Mouse (Mus musculus) large intestine, adult 2 months (tissue): ENCODE results near the gene Fam216a. TPM values are rescaled to one million over a fixed set of nuclear protein-coding genes. Genes with fewer than 3 reads are reported as not detected.

Experiments used
- DNase-seq: peaks from one replicate; pipeline ENCODE4 v3.0.0-alpha.2; 2012; ENCODE audit warnings: low read depth, low spot score
- WGBS: fragments of 180-500 bp; shearing (Covaris S2); methylation state at CpG from one replicate; pipeline ENCODE4 v1.1.7; 2018; 5-methylcytosine and 5-hydroxymethylcytosine counted together
- polyA plus RNA-seq: library from polyadenylated mRNA; depleted of rRNA; stranded (reverse); fragments of >200 nt; gene quantifications from 2 replicates; pipeline ENCODE4 v1.2.3, GENCODE M21; 2012

The Fam216a gene
- polyA plus RNA-seq, 1 experiment = 6.5 TPM

DNA sequence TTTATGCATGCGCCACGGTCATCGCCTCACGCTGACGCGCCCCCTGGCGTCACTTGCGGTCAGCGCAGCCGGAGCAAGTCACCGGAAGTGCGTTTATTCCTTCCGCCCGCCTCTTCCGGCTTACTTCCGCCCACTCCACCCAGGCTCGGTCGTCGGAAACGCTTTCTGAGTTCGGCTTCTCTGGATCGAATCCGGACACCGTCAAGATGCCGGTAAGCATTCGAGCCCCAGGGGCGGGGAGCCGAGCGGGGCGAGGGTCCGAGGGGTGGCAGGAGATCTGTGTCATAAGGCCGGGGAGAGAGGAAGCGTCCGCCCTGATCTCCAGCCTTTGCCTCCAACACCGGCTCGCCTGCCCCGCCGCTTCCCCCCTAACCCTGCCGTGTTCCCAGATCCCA lies 19.6 kb upstream of the Fam216a start, which contains the start of gene Arpc3:
Gene Arpc3 (plus strand): TSS at position 93 of the 395 bp plus-strand sequence.
- under 1% methylated on average over 39 of the region's 39 CpGs for WGBS
- DNase-seq = peak; percentile 67

DNA sequence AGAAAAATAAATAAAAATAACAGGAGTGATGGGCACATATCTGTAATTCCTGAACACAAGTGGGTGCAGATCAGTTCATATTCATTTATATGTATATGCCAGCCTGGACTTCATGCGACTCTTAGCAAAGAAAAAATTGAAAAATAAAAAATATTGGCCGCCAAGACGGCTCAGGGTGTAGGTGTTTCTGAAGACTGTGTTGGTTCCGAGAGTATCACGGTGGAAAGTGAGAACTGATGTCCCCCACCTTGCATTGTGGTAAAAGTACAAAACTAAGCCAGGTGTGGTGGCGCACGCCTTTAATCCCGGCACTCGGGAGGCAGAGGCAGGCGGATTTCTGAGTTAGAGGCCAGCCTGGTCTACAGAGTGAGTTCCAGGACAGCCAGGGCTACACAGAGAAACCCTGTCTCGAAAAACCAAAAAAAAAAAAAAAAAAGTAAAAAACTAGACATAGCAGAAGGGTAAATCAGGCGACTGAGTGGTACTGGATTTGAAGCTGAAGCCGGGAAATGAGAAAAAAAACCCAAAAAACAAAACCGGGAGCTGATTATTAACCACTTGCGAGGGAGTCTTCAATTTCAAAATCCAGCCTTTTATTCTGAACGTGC lies 19.1 kb upstream of the Fam216a start:
- DNase-seq = no peak
- WGBS = 47% methylated on average over 15 of the region's 16 CpGs

DNA sequence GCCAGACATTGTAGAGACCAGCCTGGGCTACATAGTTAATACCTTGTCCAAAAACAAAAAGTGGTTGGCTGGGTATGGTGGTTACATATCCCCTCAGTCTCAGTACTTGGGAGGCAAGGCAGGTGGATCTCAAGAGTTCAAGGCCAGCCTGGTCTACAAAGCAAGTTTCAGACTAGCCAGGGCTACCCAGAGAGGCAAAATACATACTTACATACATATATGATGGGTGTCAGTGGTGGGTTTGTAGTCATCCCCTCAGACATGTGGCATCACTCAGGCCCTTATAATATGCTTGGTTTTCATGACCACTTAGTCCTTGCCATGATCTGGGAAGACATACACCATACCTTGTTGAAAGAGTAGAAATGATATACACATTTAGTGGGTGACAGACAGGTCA lies 18.5 kb upstream of the Fam216a start:
- no peak for DNase-seq

DNA sequence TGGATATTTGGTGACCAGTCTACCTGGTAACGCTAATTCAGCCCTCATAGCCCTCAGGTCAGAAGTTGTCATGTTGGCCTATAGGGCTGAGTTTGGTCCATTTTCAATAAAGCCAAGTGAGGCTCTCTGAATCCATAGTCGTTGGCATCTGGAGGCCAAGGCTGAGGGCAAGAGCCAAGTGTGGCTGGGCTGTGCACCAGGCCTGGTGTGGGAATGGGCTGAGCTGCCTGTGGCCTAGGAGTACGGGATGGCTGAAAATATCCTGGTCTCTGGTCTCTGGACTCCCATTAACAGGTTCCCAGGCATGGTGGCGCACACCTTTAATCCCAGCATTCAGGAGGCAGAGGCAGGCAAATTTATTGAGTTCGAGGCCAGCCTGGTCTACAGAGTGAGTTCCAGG lies 17.8 kb upstream of the Fam216a start:
- no peak for DNase-seq
- 91% methylated on average over 5 of the region's 5 CpGs for WGBS

DNA sequence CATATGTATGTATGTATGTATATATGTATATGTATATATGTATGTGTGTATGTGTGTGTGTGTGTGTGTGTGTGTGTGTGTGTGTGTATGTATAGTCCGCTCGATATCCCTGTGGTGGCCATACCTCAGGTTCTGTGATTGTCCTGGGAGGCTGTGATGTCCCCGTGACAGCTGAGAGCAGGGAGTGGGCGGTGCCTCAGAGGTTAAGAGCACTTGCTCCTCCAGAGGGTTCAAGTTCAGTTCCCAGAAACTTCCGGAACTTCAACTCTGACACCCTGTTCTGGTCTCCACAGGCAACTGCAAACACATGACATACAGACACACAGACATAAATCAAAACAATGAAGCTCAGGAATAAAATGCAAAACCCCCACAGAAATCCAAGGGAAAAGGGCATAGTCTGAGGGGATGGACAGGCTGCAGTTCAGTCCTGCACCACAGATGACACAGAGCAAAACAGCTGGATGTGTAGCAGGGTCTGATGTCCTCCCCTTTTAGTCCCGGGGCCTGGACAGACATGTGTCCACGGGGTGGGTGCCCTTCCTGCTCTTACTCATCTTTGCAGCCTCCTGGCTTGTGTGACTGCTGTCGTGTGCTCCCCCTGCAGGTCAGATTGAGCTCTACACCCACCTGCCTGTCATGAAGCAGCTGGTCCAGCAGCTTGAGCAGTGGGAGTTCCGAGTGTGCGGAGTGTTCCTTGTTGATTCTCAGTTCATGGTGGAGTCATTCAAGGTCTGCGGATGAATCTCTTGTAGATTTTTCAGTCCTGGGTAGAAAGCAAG lies 7.4 kb upstream of the Fam216a start:
- WGBS = 44% methylated on average over 11 of the region's 11 CpGs
- DNase-seq = no peak

DNA sequence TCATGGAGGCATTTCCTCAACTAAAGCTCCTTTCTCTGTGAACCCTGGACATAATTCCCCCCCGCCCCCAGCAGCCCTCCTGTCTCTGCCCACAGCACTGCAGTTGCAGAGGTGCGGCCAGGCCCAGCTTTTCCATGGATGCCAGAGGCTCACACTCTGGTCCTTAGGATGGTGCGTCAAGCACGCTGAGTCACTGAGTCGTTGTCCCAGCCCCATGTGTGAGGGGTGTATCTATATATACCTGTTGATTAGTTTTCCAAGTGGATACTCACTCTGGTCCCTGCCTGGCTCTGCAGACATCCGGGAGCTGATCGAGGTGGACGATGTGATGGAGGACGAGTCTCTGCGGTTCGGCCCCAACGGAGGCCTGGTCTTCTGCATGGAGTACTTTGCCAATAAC lies 6.0 kb upstream of the Fam216a start:
- DNase-seq = no peak
- WGBS = 93% methylated on average over 12 of the region's 12 CpGs

DNA sequence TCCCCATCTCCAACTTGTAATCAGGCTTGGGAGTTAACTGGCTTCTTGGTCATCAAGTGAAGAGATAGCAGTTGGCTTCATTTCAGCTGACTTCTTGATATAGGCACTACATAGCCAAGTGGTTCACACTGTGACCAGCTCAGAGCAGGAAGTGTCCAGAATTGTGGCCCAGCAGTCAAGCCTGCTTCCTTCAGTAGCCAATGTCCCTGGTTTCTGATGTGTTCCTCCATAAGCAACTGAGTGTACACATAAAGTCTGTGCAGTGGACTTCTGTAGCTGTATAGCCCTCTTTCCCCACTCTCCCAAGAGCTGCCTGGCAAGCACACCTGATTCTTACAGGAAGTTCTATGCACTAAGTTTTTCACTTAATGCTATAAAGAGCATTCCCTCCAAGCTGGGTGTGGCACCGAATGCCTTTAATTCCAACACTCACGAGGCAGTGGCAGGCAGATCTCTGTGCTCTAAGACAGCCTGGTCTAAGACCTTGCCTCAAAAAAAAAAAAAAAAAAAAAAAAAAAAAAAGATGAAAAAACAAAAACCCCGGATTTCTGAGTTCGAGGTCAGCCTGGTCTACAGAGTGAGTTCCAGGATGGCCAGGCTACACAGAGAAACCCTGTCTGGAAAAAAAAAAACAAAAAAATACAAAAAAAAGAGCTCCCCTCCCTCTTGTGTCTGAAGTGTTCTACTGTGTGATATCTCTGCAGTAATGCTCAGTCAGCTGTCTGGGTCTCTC lies 5.1 kb upstream of the Fam216a start:
- no peak for DNase-seq
- 76% methylated on average over 4 of the region's 4 CpGs for WGBS

DNA sequence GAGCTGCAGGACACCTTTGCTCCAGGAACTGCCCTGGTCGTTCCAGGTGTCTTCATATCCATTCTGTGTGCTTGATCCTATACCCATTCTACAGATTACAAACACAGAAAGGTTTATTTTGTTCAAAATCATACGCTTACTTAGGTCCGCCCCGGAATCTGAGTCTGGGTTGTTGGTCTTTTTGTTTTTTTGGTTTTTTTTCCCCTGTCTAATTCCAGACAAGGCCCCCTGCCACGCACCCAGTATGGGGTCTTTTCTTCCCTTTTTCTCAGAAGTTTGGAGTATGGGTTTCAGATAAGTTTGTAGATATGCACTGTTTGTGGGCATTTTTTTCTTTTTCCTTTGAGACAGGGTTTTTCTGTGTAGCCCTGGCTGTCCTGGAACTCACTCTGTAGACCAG lies 714 bp upstream of the Fam216a start:
- no peak for DNase-seq
- WGBS = 4% methylated on average over 5 of the region's 5 CpGs

DNA sequence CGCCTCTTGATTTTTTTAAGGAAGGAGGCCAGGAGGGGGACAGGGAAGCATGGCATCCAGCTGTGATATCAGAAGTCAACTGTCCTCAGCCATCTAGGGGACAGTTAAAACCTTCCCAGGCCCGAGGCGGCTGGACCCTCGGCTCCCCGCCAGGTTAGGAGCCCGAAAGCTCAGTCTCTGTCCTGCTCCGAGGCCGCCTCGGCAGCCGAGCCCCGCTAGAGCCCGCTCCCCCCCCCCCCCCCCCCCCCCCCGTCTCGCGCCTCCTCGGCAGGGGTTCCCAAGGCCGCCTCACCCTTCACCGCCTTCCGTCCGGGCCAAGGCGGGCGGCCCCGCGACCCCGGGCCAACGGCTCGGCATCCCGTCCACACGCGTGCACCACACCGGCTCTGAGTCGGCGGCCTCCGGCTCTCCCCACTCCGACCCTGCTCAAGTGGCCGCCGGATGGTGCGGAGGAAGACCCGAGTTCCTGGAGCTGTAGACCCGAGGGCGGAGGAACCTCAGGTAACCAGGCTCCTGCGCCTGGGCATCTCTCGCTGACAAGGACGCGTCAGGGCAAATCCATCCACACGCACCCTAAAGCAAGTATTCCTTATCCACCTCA lies 473 bp downstream of the Fam216a start, which contains the start of gene Gpn3:
Gene Gpn3 (plus strand): TSS at position 286 of the 601 bp plus-strand sequence.
- WGBS = under 1% methylated on average over 38 of the region's 46 CpGs

DNA sequence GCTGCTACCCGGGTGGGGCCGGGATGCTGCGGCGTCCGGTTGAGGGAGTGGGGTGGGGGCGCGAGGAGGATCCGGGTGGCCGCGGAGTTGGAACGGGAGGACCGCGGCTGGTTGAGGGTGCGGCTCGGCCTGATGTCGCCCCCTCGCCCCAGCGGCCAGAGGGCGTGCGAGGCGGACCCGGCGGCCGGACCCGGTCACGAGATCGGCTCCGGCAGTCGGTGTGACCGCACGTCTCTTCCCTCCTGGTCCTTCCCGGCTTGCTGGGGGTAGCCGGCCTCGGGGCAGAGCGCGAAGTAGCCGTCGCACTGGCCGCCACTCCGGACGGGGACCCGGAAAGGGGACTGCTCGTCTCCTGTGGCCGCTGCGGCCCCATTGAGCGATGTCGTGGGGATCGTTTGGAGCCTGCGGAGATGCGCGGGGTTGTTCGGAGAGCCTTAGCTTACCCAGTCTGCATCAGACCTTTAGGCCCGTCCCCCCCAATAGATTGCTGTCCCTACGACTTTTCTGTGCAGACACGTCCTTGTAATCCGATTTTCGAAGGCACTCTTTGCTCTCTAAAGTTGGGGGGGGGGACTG lies 17.6 kb downstream of the Fam216a start:
- WGBS = under 1% methylated on average over 51 of the region's 57 CpGs
- DNase-seq = no peak

More for the DNA sequence above, 473 bp downstream of the Fam216a start, which contains the start of gene Gpn3:
- no peak for DNase-seq

DNA sequence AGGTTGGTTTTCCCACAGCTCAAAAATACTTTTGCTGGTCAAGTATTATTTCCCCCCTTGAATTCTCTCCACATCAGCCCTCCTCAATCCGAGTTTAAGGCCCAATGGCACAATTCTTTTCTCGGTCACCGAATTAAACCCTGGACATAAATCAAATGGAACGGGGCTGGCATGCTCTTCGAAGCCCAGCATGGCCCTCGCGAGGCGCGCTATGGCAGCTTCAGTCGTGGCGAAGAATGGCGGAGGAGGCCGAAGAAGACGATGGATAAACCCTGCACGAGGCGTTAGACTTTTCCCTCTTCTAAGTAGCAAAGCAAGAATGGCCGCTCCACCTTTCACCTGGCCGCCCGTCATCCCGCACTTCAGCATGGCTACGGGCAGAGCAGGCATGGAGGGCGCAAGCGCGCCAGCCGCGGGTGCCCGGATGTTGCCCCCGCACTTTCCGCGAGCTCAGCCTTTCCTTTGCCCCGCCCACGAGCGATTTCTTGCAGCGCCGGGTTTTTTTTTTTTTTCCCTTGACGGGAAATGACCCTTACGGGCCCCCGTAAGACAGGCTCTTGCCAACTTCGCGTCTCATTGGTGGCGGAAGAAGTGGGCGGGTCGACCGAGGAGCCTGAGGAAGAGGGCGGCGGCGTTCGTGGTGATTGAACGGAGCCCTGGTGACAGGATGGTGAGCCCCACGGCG lies 18.2 kb downstream of the Fam216a start, which contains the start of the genes Rad9b and Vps29:
Gene Rad9b (minus strand): TSS at position 427 of the 685 bp plus-strand sequence.
Gene Vps29 (plus strand): TSS at position 563 of the 685 bp plus-strand sequence.
- DNase-seq = peak; percentile 98
- WGBS = under 1% methylated on average over 51 of the region's 51 CpGs

DNA sequence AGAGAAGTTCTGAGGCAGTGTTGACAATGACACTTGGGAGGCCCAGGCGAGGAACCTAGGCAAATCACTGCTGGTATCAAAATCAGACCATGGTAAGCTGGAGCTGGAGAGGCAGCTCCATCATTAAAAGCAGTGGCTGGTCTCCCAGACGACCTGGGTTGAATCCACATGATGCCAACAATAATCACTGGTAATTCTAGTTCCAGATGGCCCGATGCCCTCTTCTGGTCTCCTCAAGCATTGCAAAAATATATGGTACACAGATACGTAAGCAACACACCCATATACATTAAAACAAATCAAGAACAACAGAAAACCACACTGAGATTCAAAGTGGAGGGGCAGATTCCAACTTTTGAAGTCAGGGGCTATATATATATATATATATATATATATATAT lies 26.4 kb downstream of the Fam216a start:
- WGBS = 80% methylated on average over 4 of the region's 4 CpGs

DNA sequence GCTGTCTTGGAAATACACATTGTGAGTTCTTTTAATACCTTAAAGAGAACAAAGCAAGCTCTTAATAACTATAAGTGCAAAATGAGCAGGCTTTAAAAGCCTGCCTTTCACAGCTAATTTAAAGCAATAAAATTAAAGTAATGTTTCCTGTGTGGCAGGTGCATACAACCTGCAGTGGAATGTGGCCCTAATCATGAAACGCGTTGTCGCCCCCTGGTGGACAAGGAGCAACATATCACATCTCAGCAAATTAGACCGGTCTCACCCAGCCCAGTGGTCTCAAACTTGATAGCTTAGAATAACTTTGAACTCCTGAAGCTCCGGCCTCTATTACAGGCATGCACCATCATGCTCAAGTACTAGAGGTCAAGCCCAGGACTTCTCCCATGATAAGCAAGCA lies 27.9 kb downstream of the Fam216a start:
- 4% methylated on average over 5 of the region's 5 CpGs for WGBS
- DNase-seq = peak; percentile 80

More for the DNA sequence above, 26.4 kb downstream of the Fam216a start:
- no peak for DNase-seq

DNA sequence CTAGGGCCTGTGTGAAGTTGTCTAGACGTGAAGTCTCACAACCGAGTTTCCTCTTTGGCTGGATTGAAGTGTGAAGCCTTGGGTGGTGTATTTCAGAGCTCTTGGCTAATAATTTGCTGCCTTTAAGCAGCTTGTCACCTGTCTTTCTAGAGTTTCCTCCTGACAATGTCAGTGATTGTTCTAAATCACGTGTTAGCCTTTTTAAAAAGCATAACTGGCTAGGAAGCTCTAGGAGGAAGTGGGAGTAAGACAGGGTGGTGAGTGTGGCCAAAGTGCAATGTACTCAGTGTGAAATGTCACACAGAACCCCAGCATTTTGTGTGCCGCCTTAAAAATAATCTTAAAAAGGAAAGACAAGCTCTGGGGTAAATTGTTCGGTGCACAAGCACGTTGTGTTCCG lies 28.4 kb downstream of the Fam216a start:
- DNase-seq = peak; percentile 55
- WGBS = 17% methylated on average over 7 of the region's 7 CpGs

DNA sequence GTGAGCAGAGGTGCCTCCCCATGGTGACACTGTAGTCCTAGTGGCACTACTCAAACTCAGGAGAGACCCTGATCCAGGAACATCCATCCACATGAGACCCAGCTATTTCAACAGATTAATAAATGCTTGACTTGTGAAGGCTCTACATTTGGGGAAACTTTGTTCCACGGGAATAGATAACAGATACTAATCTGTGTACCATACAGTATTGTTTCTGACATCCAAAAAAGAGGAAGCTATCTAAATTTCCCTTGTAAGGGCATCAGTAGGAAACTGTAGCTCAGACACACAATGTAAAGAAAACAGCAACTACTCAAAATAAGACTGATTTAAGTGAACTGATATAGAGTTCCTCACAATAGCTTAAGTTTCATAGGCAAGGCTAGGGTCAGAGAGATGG lies 29.3 kb downstream of the Fam216a start:
- DNase-seq = no peak
- 70% methylated on average over 1 of the region's 1 CpGs for WGBS

DNA sequence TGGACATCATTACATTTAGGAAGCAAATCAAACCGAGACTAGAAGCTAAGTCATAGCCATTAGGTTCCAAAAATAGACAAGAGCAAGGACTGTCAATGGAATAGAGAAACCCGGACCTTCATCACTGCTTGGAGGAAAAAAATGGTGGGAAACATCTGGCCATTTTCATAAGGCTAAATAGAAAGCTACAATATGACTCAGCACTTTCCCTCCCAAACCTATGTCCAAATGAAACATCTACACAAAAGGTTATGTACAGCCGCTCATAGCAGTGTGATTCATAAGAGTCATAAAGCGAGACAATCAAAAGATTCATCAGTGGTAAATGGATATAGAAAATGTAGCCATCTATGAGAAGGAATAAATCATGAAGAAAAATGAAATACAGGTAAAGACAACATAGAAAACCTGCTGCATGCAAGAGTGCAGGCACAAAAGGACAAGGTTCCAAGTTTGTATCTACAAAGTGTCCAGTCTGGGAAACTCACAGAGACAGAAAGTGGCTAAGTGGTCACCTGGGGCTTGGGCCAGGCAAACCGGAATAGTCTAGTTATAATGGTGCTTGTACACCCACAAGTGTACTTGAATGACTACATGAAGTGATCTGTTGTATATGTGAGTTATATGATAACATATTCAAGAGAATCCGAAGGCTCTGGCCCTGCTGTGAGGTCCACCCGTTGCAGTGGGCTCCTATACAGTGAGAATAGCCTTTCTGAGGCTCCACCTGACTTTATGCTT lies 35.4 kb downstream of the Fam216a start:
- no peak for DNase-seq
- WGBS = 77% methylated on average over 7 of the region's 7 CpGs

DNA sequence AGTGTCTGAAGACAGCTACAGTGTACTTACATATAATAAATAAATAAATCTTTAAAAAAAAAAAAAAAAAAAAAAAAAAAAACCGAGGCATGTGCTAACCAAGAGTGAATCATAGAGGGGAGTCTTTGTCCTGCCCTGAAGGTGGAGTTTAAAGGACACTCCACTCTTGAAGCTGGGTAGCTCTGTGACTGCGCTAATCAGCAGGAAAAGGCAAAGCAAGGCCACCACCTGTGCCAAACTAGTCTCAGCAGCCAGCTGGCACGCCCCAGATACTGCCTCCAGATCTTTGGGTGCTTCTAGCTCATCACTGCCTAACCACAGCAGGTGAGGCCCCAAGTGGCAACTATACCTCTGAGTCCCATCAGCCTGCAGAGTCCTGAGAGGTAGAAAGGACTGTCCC lies 37.5 kb downstream of the Fam216a start:
- 34% methylated on average over 3 of the region's 3 CpGs for WGBS
- DNase-seq = no peak

DNA sequence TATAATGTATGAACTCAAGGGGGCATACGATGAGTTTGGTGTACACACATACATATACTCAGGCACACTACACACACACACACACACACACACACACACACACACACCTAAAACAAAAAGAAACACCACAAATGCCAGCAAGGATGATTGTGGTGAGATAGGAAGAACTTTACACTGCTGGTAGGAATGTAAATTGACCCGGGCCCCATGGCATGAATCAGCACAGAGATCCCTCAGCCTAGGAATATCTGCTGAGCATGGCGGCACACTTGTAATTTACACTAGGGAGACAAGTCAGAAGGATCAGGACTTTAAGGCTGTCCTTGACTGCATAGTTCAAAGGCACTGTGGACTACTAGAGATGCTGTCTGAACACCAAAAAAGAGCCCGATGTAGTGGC lies 41.9 kb downstream of the Fam216a start:
- WGBS = 77% methylated on average over 4 of the region's 4 CpGs
- no peak for DNase-seq
